Mouse (Mus musculus) embryonic facial prominence, embryonic 15.5 days (tissue): Measurements from ENCODE around the gene Kcnj3. TPM values are rescaled to one million over a fixed set of nuclear protein-coding genes. Genes with fewer than 3 reads are reported as not detected.

Experiments used
- ATAC-seq: fragments of 200-750 bp; cut with Nextera tagmentation; 2 replicates; pipeline ENCODE4 v1.8.0; 2017; ENCODE audit warnings: low read depth, moderate TSS enrichment; ENCODE audit not compliant: insufficient number of reproducible peaks, low FRiP score, low TSS enrichment
- H3K27ac ChIP-seq: fragments of 300-500 bp; sonication (generic); replicated peaks from 2 replicates; pipeline ENCODE4 v1.5.1; 2015; ENCODE audit warnings: mild to moderate bottlenecking, inconsistent platforms
- H3K27me3 ChIP-seq: fragments of 300-500 bp; sonication (generic); 2 replicates; pipeline ENCODE4 v1.6.1; 2015; ENCODE audit warnings: inconsistent platforms
- H3K36me3 ChIP-seq: fragments of 300-500 bp; sonication (generic); 2 replicates; pipeline ENCODE4 v1.6.1; 2015; ENCODE audit warnings: mild to moderate bottlenecking, inconsistent platforms
- H3K4me1 ChIP-seq: fragments of 300-500 bp; sonication (generic); 2 replicates; pipeline ENCODE4 v1.6.1; 2015; ENCODE audit warnings: inconsistent platforms
- H3K4me2 ChIP-seq: fragments of 300-500 bp; sonication (generic); replicated peaks from 2 replicates; pipeline ENCODE4 v1.6.1; 2015; ENCODE audit warnings: mild to moderate bottlenecking, inconsistent platforms
- H3K4me3 ChIP-seq: fragments of 300-500 bp; sonication (generic); replicated peaks from 2 replicates; pipeline ENCODE4 v1.5.1; 2015; ENCODE audit warnings: mild to moderate bottlenecking, inconsistent platforms
- H3K9ac ChIP-seq: fragments of 300-500 bp; sonication (generic); 2 replicates; pipeline ENCODE4 v1.6.1; 2015; ENCODE audit warnings: inconsistent platforms
- H3K9me3 ChIP-seq: fragments of 300-500 bp; sonication (generic); replicated peaks from 2 replicates; pipeline ENCODE4 v1.6.1; 2016; ENCODE audit warnings: inconsistent platforms
- WGBS: fragments of 180-500 bp; shearing (Covaris S2); methylation state at CpG from one replicate; pipeline ENCODE4 v1.1.7; 2015; 5-methylcytosine and 5-hydroxymethylcytosine counted together
- polyA plus RNA-seq: library from polyadenylated mRNA; unstranded; fragments of >200 nt; fragmentation: Nextera tagmentation; extraction: Ambion mirVana; gene quantifications from 2 replicates; pipeline ENCODE4 v1.2.1, GENCODE M21; 2015

Kcnj3 gene
- polyA plus RNA-seq: 0.77 and 1.1 TPM in 2 replicates

DNA sequence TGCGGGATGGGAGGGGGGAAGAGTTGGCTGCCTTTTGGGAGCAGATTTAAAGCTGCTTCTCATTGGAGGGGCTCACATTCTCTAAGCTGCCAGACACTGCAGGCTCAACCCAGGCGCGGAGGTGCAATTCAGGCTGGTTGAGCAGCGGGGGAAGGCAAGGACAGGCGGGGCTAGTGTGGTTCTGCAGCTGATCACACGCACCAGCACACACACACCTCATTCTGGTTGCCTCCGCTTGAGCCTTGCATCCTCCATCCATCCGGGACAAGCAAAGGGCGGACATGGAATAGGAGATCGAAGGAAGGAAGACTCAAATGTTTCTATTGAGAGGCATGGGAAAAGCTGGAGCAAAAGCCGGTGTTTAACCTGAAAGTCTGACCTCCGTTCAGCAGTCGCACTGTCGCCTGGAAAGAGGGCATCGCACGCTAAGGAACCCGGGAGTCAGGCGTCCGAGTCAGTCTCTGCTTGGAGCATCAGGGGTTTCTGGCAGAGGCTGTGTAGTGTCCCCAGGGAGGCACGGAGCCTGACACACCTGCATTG lies at the start of gene Kcnj3:
Kcnj3 (plus strand) TSS at position 250 of the 540 bp plus-strand sequence.
- 1% methylated on average over 20 of the region's 20 CpGs for WGBS
- Histone ChIP-seq H3K36me3 (no peaks in the 10 kb centered on the region), H3K9me3 (no peaks in the 10 kb centered on the region), H3K9ac (no peak within 1 kb of the TSS), H3K27me3 (peaks cover 33% of the 10 kb centered on the region), H3K27ac (no peak within 1 kb of the TSS), H3K4me3 (peak within 1 kb of the TSS; percentile 44), H3K4me2 (peak within 1 kb of the TSS; percentile 77), H3K4me1 (peaks cover 20% of the 10 kb centered on the region)
- ATAC-seq: 0 out of 2 replicates have a peak, but pooled peaks have one; percentile 40

DNA sequence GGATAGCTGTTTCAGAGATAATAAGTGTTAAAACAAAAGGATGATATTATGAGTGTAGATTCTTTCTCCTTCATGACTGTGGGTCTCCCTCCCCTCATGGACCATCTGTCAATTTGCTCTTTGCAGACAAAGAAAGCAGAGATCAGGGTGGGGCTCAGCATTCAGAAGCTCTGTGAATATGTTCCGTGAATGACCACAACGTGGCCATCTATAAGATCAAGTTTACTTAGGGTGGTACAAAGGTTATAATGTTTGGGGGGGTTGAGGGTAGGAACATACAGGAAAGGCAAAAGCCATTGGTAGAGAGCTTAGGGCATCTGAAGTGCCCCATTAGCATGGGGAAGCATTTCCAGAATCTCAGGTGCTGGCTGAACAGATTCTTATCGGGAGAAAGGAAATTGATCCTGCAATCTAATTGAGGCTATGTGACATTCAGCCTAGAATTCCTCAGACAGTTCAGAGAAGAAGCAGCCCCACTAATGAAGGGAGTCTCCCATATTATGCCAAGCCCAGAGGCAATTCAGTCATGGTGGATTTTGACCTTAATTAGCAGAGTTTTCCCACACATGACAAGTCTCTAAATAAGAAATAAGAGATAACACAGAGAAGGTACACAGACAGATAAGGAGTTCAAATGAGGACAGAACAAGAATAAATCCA lies 45.3 kb upstream of the Kcnj3 start:
- Histone ChIP-seq H3K36me3 (no peaks in the 10 kb centered on the region), H3K27ac (no peak overlapping the region), H3K4me3 (no peak overlapping the region), H3K9ac (no peak overlapping the region), H3K4me2 (no peak overlapping the region), H3K4me1 (no peaks in the 10 kb centered on the region), H3K9me3 (no peaks in the 10 kb centered on the region), H3K27me3 (no peaks in the 10 kb centered on the region)
- WGBS: 50% methylated on average over 3 of the region's 3 CpGs
- ATAC-seq: no peak

DNA sequence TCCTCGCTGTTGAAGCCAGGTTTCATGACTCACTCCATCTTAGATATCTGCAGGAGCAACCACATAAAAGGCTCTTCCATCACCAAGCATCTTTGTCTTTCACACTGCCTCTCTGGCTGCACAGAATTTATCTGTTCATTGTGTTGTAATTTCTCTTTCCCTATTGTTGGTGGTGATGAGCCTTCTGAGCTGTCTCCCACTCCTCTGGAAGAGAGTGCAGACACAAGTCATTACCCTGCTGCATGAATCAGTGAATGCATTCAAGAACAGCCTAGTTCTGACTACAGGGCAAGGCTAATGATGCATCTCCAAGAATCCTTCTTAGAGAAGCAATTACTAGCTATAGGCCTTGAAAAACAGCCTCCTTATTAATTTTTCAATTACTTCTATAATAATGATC lies 30.5 kb upstream of the Kcnj3 start:
- Histone ChIP-seq H3K4me3 (no peak overlapping the region), H3K4me2 (no peak overlapping the region), H3K4me1 (no peaks in the 10 kb centered on the region), H3K36me3 (no peaks in the 10 kb centered on the region), H3K27ac (no peak overlapping the region), H3K9ac (no peak overlapping the region), H3K27me3 (no peaks in the 10 kb centered on the region), H3K9me3 (no peaks in the 10 kb centered on the region)
- no peak for ATAC-seq
- 64% methylated on average over 1 of the region's 1 CpGs for WGBS

DNA sequence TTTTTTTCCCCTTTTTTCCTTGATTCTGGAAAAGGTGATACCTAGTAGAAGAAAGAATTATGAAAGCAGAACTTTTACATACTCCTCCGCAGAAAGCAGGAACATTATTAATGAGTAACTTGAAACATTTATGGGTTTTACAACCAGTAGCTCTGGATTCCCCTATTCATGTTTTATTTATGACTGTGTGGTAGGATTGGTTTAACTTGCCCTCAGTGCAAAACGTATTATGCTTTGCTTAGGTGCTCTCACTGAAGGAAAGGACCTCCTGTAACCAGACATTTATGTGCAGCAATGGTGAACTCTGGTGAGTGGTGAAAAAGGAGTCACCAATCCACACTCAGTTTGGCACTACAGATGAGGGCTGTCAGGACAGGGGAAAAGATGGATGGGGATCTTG lies 8.1 kb upstream of the Kcnj3 start:
- no peak for ATAC-seq
- Histone ChIP-seq H3K36me3 (no peaks in the 10 kb centered on the region), H3K4me3 (no peak overlapping the region), H3K27me3 (no peaks in the 10 kb centered on the region), H3K9ac (no peak overlapping the region), H3K9me3 (no peaks in the 10 kb centered on the region), H3K27ac (no peak overlapping the region), H3K4me2 (no peak overlapping the region), H3K4me1 (no peaks in the 10 kb centered on the region)
- WGBS: 49% methylated on average over 2 of the region's 2 CpGs

DNA sequence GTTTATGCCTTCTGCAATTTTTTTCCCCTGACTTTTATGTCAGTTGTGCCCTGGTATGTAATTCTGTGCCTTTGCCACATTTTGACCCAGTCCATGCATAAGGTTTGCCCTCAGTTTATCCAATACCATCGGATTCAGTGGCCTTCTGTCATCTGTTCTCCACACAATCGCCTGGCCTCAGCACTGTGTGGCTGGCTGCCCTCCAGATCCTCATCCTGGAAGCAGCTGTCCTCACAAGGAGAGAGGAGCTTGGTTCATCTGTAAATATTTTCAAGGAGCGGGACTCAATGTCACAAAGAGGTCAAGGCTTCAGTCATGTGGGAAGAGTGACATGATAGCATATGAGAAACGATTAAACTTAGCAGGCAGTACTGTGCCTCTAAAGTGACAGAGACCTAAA lies 3.7 kb upstream of the Kcnj3 start:
- ATAC-seq: no peak
- no peaks in the 10 kb centered on the region for H3K9me3 ChIP-seq
- H3K9ac ChIP-seq: no peak overlapping the region
- H3K36me3 ChIP-seq: no peaks in the 10 kb centered on the region
- 64% methylated on average over 4 of the region's 4 CpGs for WGBS
- peaks cover 21% of the 10 kb centered on the region for H3K27me3 ChIP-seq
- H3K27ac ChIP-seq: no peak overlapping the region
- no peak overlapping the region for H3K4me3 ChIP-seq
- no peak overlapping the region for H3K4me2 ChIP-seq
- H3K4me1 ChIP-seq: peaks cover 12% of the 10 kb centered on the region

DNA sequence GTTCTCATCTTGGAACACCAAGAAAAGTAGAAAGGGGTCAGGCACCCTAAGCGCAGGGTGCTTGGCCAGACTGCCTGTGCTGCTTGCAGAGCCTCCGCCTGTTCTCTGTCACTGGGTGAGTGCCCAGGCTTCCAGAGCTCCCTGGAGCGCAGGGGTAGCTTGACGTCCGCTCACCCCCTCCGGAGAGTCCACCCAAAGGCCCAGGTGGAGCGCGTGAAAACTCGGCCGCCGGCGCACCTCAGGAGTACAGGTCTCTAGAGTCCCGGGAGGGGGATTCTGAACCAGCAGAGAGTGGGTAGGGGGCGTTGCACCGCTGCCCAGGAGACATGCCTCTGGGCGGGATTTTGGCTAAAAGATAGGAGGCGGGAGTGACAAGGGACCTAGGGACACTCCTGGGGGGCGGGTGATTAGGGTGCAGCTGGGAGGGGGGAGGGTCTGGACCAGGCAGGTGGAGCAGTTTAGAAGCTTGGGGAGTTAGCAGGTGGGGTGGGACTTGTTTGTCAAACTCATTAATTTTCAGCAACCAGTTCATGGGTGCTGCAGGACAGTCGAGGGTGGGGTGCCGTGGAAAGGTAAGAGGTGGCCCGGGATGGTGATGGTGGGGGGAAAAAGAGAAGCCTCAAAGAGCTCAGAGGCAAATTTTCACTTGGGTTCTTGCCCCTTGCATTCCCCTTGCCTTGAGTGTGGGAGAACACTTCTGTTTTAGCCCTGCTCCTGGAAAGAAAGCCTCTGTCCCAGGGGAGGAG lies 664 bp downstream of the Kcnj3 start:
- WGBS: under 1% methylated on average over 21 of the region's 21 CpGs
- Histone ChIP-seq H3K4me1 (peaks cover 20% of the 10 kb centered on the region), H3K4me2 (peak overlapping the region; percentile 77), H3K36me3 (no peaks in the 10 kb centered on the region), H3K9me3 (no peaks in the 10 kb centered on the region), H3K4me3 (peak overlapping the region; percentile 44), H3K27me3 (peaks cover 33% of the 10 kb centered on the region), H3K27ac (no peak overlapping the region), H3K9ac (no peak overlapping the region)
- peak; percentile 51; the same call in 1 of the 2 replicates for ATAC-seq

DNA sequence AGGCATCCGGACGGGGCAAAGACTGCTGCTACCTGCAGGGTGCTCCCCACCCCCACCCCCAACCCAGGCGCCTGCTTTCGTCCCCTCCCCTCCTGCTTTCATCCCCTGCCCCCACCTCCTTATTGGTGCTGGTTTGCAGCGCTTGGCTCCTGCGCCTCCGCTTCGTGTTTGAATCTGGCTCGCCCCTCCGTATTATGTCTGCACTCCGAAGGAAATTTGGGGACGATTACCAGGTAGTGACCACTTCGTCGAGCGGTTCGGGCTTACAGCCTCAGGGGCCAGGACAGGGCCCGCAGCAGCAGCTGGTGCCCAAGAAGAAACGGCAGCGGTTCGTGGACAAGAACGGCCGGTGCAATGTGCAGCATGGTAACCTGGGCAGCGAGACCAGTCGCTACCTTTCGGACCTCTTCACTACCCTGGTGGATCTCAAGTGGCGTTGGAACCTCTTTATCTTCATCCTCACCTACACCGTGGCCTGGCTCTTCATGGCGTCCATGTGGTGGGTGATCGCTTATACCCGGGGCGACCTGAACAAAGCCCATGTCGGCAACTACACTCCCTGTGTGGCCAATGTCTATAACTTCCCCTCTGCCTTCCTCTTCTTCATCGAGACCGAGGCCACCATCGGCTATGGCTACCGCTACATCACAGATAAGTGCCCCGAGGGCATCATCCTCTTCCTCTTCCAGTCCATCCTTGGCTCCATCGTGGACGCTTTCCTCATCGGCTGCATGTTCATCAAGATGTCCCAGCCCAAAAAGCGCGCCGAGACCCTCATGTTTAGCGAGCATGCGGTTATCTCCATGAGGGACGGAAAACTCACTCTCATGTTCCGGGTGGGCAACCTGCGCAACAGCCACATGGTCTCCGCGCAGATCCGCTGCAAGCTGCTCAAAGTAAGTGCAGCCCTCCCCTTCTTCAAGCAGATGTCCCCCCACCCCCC lies 1.5 kb downstream of the Kcnj3 start:
- no peaks in the 10 kb centered on the region for H3K36me3 ChIP-seq
- H3K4me1 ChIP-seq: peaks cover 20% of the 10 kb centered on the region
- WGBS: 1% methylated on average over 50 of the region's 51 CpGs
- peak overlapping the region; percentile 77 for H3K4me2 ChIP-seq
- H3K9me3 ChIP-seq: no peaks in the 10 kb centered on the region
- no peak for ATAC-seq
- H3K4me3 ChIP-seq: peak overlapping the region; percentile 44
- H3K27ac ChIP-seq: no peak overlapping the region
- peaks cover 33% of the 10 kb centered on the region for H3K27me3 ChIP-seq
- 0 out of 2 replicates have a peak overlapping the region, but pooled peaks have one; percentile 7 for H3K9ac ChIP-seq

DNA sequence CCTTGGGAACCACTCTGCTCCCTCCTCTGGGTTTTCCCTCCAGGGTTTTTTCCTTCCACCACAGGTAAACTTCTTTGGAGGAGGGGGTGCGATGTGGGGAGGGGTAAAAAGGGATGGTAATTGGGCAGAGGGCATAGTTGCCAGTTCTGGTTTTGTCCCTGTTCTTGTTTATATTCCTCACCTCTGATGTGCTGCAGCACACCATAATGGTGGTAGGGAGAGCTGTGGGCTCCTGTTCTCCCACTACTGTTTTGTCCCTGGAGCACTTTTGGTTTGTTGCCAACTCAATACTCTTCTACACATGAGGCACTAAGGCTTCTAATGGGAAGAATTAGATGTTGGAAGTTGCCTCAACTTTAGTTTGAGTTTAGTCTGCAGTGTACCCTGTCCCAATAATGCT lies 2.2 kb downstream of the Kcnj3 start:
- Histone ChIP-seq H3K9me3 (no peaks in the 10 kb centered on the region), H3K4me3 (peak overlapping the region; percentile 44), H3K4me1 (peaks cover 20% of the 10 kb centered on the region), H3K36me3 (no peaks in the 10 kb centered on the region), H3K27ac (no peak overlapping the region), H3K9ac (no peak overlapping the region), H3K4me2 (peak overlapping the region; percentile 77), H3K27me3 (peaks cover 33% of the 10 kb centered on the region)
- 0% methylated on average over 1 of the region's 1 CpGs for WGBS
- ATAC-seq: no peak

DNA sequence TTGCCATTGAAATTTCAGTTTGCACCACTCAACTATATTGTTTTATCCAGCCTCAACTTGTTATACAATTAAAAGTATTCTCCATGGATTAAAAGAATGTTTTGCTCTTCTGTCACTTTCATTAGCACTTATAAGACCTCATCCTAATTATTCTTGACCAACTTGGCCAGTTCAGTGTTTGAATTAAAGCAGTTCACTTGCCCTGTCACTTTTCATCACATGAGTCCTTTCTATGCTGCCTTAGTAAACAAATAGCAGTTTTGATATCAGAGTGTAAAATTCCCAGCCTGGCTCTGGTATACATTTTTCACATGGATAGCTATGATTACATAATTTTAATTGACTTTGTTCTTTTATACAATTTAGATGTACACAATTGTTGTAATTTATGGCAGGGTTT lies 3.4 kb downstream of the Kcnj3 start:
- Histone ChIP-seq H3K9me3 (no peaks in the 10 kb centered on the region), H3K4me3 (no peak overlapping the region), H3K9ac (no peak overlapping the region), H3K27me3 (peaks cover 33% of the 10 kb centered on the region), H3K4me1 (peaks cover 20% of the 10 kb centered on the region), H3K27ac (no peak overlapping the region), H3K4me2 (no peak overlapping the region), H3K36me3 (no peaks in the 10 kb centered on the region)
- ATAC-seq: no peak

DNA sequence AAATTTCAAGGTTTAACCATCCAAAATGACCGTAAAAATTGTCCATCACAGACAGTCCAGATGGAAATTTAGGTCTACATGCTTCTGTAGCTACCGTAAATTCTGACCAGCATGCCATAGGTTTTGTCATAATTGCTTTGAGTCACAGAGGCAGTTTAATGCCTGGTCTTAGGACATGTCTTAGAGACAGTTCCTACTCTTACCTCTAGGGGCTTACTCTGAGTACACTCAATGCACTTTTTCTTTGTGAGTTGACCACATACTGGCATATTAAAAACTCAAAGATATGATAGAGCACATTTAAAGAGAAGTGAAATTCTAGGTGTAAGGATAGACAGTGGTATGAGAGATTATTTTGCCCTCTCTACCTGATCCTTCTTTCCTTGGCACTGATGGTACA lies 6.2 kb downstream of the Kcnj3 start:
- Histone ChIP-seq H3K4me1 (peaks cover 9% of the 10 kb centered on the region), H3K4me3 (no peak overlapping the region), H3K27ac (no peak overlapping the region), H3K9ac (no peak overlapping the region), H3K9me3 (no peaks in the 10 kb centered on the region), H3K4me2 (no peak overlapping the region), H3K27me3 (peaks cover 12% of the 10 kb centered on the region), H3K36me3 (no peaks in the 10 kb centered on the region)
- no peak for ATAC-seq
- WGBS: 74% methylated on average over 2 of the region's 2 CpGs

DNA sequence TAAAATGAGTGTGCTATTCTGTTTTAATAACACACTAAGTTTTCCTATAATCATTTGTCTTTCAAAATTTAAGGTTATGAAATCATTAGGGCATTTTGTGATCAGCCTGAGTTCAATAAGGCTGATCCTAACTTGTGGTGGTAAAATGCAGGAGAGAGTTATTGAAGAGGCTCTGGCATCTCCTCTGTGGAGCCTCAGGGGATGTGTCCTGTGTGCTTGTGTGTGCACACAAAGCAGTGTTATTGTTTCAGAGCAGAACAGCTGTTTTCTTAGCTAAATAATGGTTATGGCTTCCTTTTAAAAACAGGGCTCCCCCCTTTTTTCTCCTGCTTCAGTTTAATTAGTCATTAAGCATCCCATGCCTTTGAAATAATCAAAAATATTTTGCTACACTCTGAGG lies 11.5 kb downstream of the Kcnj3 start:
- ATAC-seq: no peak

More for the DNA sequence above, 11.5 kb downstream of the Kcnj3 start:
- Histone ChIP-seq H3K27me3 (no peaks in the 10 kb centered on the region), H3K4me1 (no peaks in the 10 kb centered on the region), H3K36me3 (no peaks in the 10 kb centered on the region), H3K4me2 (no peak overlapping the region), H3K9me3 (no peaks in the 10 kb centered on the region), H3K9ac (no peak overlapping the region), H3K27ac (no peak overlapping the region), H3K4me3 (no peak overlapping the region)
